Mouse (Mus musculus) mouse embryonic stem cell (cell line): Measurements from ENCODE around the gene Nat10.

Source experiments
- in situ Hi-C, 2 experiments: fragments of 300-500 bp; cut with MboI; formaldehyde crosslinking; loops; 1 replicate in 1 of 2; 3 replicates in 1 of 2; pipeline ENCODE4 v1.14.3; 2019 to 2020; ENCODE audit warnings: low sequenced_read_pairs in 2 of 2, low pct_unique_long_range_greater_than_20kb in 1 of 2, mixed read lengths in 1 of 2; ENCODE audit not compliant: unreplicated experiment in 1 of 2

Gene Nat10

GRCm38 (mm10) chr2:103680364-103681110 lies 80.5 kb downstream of the Nat10 start:
- in situ Hi-C loops = no loop called here

- in situ Hi-C loops = no loop called here
Measured at GRCm38 (mm10) chr2:103678433-103678832, 82.6 kb downstream of the Nat10 start.

DNA sequence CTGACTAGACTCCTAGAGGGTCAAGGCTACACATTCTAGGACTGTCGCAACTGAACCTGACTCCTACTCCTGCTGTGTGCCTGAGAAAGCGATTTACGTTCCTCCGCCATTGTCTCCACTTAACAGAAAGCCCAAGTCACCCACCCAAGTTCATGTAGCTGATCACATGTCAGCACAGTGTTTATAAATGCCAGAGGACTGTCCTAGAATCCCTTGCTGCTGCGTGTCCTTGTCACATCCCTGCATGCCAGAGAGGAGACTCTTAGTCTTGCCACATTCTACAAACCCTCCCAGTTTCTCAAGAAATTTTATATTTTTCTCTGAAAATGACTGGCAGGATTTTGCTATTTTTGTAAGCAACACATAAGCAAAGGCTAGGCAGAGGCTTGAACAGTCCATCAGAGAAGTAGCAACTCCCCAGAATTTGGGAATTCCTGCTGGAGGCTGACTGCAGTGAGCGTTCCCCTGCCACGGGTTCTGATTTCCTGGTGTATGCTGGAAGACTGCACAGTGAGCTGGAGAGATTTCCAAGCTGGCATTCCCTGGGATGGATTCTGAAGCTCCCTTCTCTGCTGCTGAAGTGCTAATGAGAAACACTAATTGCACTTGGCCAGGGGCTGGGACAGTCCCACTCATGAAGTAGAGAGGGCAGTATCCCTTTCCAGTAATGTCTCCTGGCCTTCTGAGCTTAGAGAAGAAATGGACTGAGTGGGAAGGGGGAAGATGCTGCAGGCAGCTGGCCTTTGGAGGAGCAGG lies 83.3 kb downstream of the Nat10 start:
- in situ Hi-C loops = no loop called here

DNA sequence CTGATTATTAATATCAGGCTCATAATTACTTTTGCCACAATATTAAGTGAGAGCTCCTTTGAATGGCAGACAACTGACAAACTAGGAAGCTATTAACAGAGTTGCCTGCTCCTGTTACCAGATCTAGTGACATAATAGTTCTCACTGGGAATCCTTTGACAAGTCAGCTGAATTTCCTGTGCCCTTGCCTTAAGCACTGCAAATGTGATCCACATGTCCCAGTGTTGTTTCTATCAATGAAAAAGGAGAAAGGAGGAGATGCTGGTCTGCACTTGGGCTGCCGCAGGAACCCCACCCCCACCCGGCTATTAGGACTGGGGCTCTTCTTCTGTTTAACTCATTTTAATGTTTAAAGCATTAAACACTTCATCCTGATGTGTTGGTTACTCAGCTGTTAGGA lies 84.3 kb downstream of the Nat10 start:
- in situ Hi-C loops = no loop called here

DNA sequence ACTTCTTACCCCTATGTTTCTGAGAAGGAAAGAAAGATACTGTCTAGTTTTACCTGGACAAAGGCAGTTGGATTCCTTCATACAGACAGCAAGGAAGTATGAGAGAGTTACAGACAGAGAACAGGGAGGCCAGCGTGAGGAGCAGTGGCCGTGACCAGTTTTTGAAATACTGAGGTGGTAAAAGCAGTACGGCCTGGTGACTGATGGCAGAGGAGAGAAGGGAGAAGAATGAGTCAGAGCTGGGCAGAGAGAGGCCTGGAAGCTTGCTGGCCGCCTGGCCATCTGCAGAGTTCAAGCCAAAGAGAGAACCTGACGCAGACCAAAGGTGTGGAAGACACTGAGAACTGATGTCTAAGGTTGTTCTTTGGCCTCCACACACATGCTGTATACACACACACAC lies 85.7 kb downstream of the Nat10 start:
- in situ Hi-C loops = no loop called here

DNA sequence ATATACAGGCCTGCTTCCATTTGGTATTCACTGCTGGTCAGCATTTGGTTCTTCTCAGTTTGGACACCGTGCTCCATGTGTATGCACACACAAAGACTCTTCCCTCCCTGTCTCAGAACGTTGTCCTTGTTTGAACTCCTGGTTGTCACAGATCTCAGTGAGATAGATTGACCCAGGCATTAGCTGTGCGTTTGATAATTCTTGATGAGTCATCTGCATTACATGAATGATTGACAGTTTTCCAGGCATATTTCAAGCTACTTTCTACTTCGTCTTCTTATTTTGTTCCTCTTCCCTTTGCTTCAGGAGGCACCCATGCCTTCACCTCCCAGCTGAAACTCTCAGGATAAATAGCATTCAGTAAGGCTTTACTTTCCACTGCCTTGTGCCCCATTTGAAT lies 87.5 kb downstream of the Nat10 start:
- in situ Hi-C loops = no loop called here

- in situ Hi-C loops = no loop called here
Measured at GRCm38 (mm10) chr2:103672573-103673119, 88.4 kb downstream of the Nat10 start.
